Mouse (Mus musculus) bone marrow macrophage, adult 2 months (primary cell): ENCODE measurements at regions not wholly inside any gene's neighbourhood (a gene's known extent, or its start where the extent isn't known, plus 50 kb on each side); places are given as distances from the start of the nearest gene placed in this dataset.

Source experiments
- CTCF ChIP-seq: IDR thresholded peaks from 2 replicates; pipeline ENCODE4 v1.5.1; 2012; ENCODE audit warnings: low read depth, mild to moderate bottlenecking, low read length, moderate library complexity
- POLR2A ChIP-seq: IDR thresholded peaks from 2 replicates; pipeline ENCODE4 v1.6.1; 2012; ENCODE audit warnings: mild to moderate bottlenecking, low read depth, low read length, borderline replicate concordance

GRCm38 (mm10) chr9:94441393-94441792 lies 96.5 kb downstream of the 1190002N15Rik start:
- TF ChIP-seq CTCF (no peak), POLR2A (no peak)
